Mouse (Mus musculus) liver, postnatal 0 days (tissue): ENCODE measurements around the gene Trim61. TPM values are rescaled to one million over a fixed set of nuclear protein-coding genes. Genes with fewer than 3 reads are reported as not detected.

Experiments used
- ATAC-seq: fragments of 200-750 bp; cut with Nextera tagmentation; 2 replicates; pipeline ENCODE4 v1.8.0; 2017; ENCODE audit warnings: mild to moderate bottlenecking, moderate library complexity
- DNase-seq: peaks from one replicate; pipeline ENCODE4 v3.0.0-alpha.2; 2016
- H3K27ac ChIP-seq: fragments of 300-500 bp; sonication (generic); 2 replicates; pipeline ENCODE4 v1.5.1; 2014; ENCODE audit warnings: antibody characterized with exemption, moderate library complexity, mild to moderate bottlenecking, low read depth
- H3K27me3 ChIP-seq: fragments of 300-500 bp; sonication (generic); 2 replicates; pipeline ENCODE4 v1.6.1; 2014; ENCODE audit warnings: low read length, control low read depth, mixed read lengths; ENCODE audit not compliant: insufficient read depth
- H3K36me3 ChIP-seq: fragments of 300-500 bp; sonication (generic); replicated peaks from 2 replicates; pipeline ENCODE4 v1.6.1; 2014; ENCODE audit warnings: mild to moderate bottlenecking, control low read depth, low read length, moderate library complexity, mixed read lengths; ENCODE audit not compliant: insufficient read depth
- H3K4me1 ChIP-seq: fragments of 300-500 bp; sonication (generic); 2 replicates; pipeline ENCODE4 v1.6.1; 2014; ENCODE audit warnings: antibody characterized with exemption, mild to moderate bottlenecking, control low read depth; ENCODE audit not compliant: insufficient read depth
- H3K4me2 ChIP-seq: fragments of 300-500 bp; sonication (generic); 2 replicates; pipeline ENCODE4 v1.6.1; 2014; ENCODE audit warnings: low read depth, mild to moderate bottlenecking, low read length, moderate library complexity, mixed read lengths
- H3K4me3 ChIP-seq: fragments of 300-500 bp; sonication (generic); 2 replicates; pipeline ENCODE4 v1.5.1; 2014; ENCODE audit warnings: low read depth, low read length
- H3K9ac ChIP-seq: fragments of 300-500 bp; sonication (generic); replicated peaks from 2 replicates; pipeline ENCODE4 v1.6.1; 2014; ENCODE audit warnings: mild to moderate bottlenecking, moderate library complexity
- H3K9me3 ChIP-seq: fragments of 300-500 bp; sonication (generic); 2 replicates; pipeline ENCODE4 v1.6.1; 2016; ENCODE audit warnings: mild to moderate bottlenecking, control low read depth, low read length, mixed read lengths
- CTCF ChIP-seq: sonication (generic); IDR thresholded peaks from 2 replicates; pipeline ENCODE4 v1.5.1; 2016; ENCODE audit warnings: antibody characterized with exemption, low read depth
- EP300 ChIP-seq: IDR thresholded peaks from 2 replicates; pipeline ENCODE4 v1.6.1; 2016; ENCODE audit warnings: antibody characterized with exemption, low read depth, mild to moderate bottlenecking
- WGBS: fragments of 180-500 bp; shearing (Covaris S2); extraction: QIAGEN DNeasy Blood & Tissue Kit; methylation state at CpG from one replicate; pipeline ENCODE4 v1.1.7; 2014; ENCODE audit not compliant: insufficient replicate concordance; 5-methylcytosine and 5-hydroxymethylcytosine counted together
- polyA plus RNA-seq: library from polyadenylated mRNA; unstranded; fragments of >200 nt; fragmentation: Nextera tagmentation; extraction: Ambion mirVana; gene quantifications from 2 replicates; pipeline ENCODE4 v1.2.1, GENCODE M21; 2015

The Trim61 gene
- polyA plus RNA-seq, 1 experiment from 2014 or later, result not detected

GRCm38 (mm10) chr8:65034136-65034535 is 15.8 kb upstream of the Trim61 start:
- no peaks in the 10 kb centered on the region for H3K27me3 ChIP-seq
- no peak overlapping the region for H3K9ac ChIP-seq
- no peak for ATAC-seq
- H3K4me3 ChIP-seq, result no peak overlapping the region
- WGBS, result 40% methylated on average over 2 of the region's 2 CpGs
- no peak overlapping the region for H3K4me2 ChIP-seq
- no peaks in the 10 kb centered on the region for H3K4me1 ChIP-seq
- no peaks in the 10 kb centered on the region for H3K9me3 ChIP-seq
- no peak overlapping the region for H3K27ac ChIP-seq
- no peaks in the 10 kb centered on the region for H3K36me3 ChIP-seq
- DNase-seq, result no peak
- TF ChIP-seq EP300, result no peak
- TF ChIP-seq CTCF, result no peak

- no peaks in the 10 kb centered on the region for H3K9me3 ChIP-seq
- TF ChIP-seq CTCF, result no peak
- no peak for TF ChIP-seq EP300
- no peak overlapping the region for H3K4me2 ChIP-seq
- H3K27me3 ChIP-seq, result no peaks in the 10 kb centered on the region
- no peak overlapping the region for H3K9ac ChIP-seq
- H3K36me3 ChIP-seq, result no peaks in the 10 kb centered on the region
- H3K4me1 ChIP-seq, result no peaks in the 10 kb centered on the region
- ATAC-seq, result no peak
- 76% methylated on average over 13 of the region's 13 CpGs for WGBS
- no peak overlapping the region for H3K27ac ChIP-seq
- DNase-seq, result no peak
- no peak overlapping the region for H3K4me3 ChIP-seq
These were observed 14.7 kb upstream of the Trim61 start for GRCm38 (mm10) chr8:65033056-65033455.

GRCm38 (mm10) chr8:65032107-65032506 is 13.8 kb upstream of the Trim61 start:
- Histone ChIP-seq H3K4me3 (no peak overlapping the region), H3K9me3 (no peaks in the 10 kb centered on the region), H3K27ac (no peak overlapping the region), H3K4me2 (no peak overlapping the region), H3K36me3 (no peaks in the 10 kb centered on the region), H3K9ac (no peak overlapping the region), H3K4me1 (no peaks in the 10 kb centered on the region), H3K27me3 (no peaks in the 10 kb centered on the region)
- no peak for DNase-seq
- TF ChIP-seq EP300, result no peak
- TF ChIP-seq CTCF, result no peak
- no peak for ATAC-seq
- WGBS, result 93% methylated on average over 1 of the region's 1 CpGs

- H3K4me2 ChIP-seq, result no peak overlapping the region
- H3K9me3 ChIP-seq, result no peaks in the 10 kb centered on the region
These were observed 12.6 kb upstream of the Trim61 start for GRCm38 (mm10) chr8:65030735-65031485.

GRCm38 (mm10) chr8:65029776-65030175 is 11.5 kb upstream of the Trim61 start:
- no peaks in the 10 kb centered on the region for H3K27me3 ChIP-seq
- H3K4me2 ChIP-seq, result no peak overlapping the region
- no peak overlapping the region for H3K9ac ChIP-seq
- WGBS, result 66% methylated on average over 4 of the region's 4 CpGs
- H3K4me1 ChIP-seq, result no peaks in the 10 kb centered on the region
- H3K27ac ChIP-seq, result no peak overlapping the region
- ATAC-seq (no peak), DNase-seq (no peak)
- no peak for TF ChIP-seq EP300
- no peak for TF ChIP-seq CTCF
- no peaks in the 10 kb centered on the region for H3K36me3 ChIP-seq
- no peak overlapping the region for H3K4me3 ChIP-seq
- H3K9me3 ChIP-seq, result no peaks in the 10 kb centered on the region

More at GRCm38 (mm10) chr8:65030735-65031485, 12.6 kb upstream of the Trim61 start:
- no peak overlapping the region for H3K27ac ChIP-seq
- 74% methylated on average over 4 of the region's 4 CpGs for WGBS
- no peak overlapping the region for H3K4me3 ChIP-seq
- H3K27me3 ChIP-seq, result no peaks in the 10 kb centered on the region
- ATAC-seq, result no peak
- H3K36me3 ChIP-seq, result no peaks in the 10 kb centered on the region
- TF ChIP-seq CTCF (no peak), EP300 (no peak)
- H3K4me1 ChIP-seq, result no peaks in the 10 kb centered on the region
- no peak for DNase-seq
- H3K9ac ChIP-seq, result no peak overlapping the region

- Histone ChIP-seq H3K27me3 (no peaks in the 10 kb centered on the region), H3K36me3 (no peaks in the 10 kb centered on the region), H3K27ac (no peak overlapping the region), H3K4me1 (no peaks in the 10 kb centered on the region), H3K9me3 (no peaks in the 10 kb centered on the region), H3K4me2 (no peak overlapping the region), H3K4me3 (no peak overlapping the region), H3K9ac (no peak overlapping the region)
- WGBS, result 75% methylated on average over 12 of the region's 12 CpGs
- TF ChIP-seq CTCF (no peak), EP300 (no peak)
- ATAC-seq, result no peak
- DNase-seq, result no peak
These were observed 10.8 kb upstream of the Trim61 start for GRCm38 (mm10) chr8:65028959-65029686.
